ENCODE assay signal across 8 mouse cellular contexts in the genomic region with DNA sequence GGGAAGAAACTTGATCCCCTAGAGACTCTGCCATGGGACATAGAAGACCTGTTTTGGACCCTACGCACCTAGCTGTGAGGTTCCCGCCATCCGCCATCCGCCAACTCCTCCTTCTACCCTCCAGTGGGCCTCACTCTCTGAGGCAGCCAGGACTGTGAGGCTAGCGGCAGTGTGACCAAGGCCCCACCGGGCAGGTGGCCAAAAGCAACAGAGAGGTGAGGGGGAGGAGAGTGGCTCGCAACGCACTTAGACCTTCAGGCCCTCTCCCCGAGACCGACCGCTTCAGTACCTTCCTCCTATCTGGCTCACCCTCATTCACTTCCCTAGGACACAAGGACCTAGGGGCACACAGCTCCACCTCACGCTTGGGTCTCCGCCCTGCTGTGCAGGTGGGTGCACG. TPM values are rescaled to one million over a fixed set of nuclear protein-coding genes. Genes with fewer than 3 reads are reported as not detected.
DNase-seq lines count a peak whose midpoint lies in the region; ATAC-seq lines count a peak whose summit lies in the region.

No protein-coding gene starts in this region.

- H3K9me3 ChIP-seq in embryonic facial prominence, embryonic 11.5 days (replicated peaks; ENCODE audit: control insufficient read depth, low read length), result no peaks in the 10 kb centered on the region
- no peaks in the 10 kb centered on the region for H3K9me3 ChIP-seq in midbrain, embryonic 15.5 days

- 83% methylated on average over 14 of the region's 14 CpGs for WGBS in embryonic facial prominence, embryonic 11.5 days
- 84% methylated on average over 14 of the region's 14 CpGs for WGBS in midbrain, embryonic 15.5 days

- DNase-seq in Muller cell, postnatal 12 days (ENCODE audit: inconsistent ontology term), result peak; percentile 55
- DNase-seq in embryonic facial prominence, embryonic 11.5 days (ENCODE audit: low spot score), result no peak
- peak; percentile 71 to 75 for DNase-seq in heart, postnatal 14 days
- DNase-seq in kidney, postnatal 4 days, result peak; percentile 81 to 87
- no peak for DNase-seq in embryo, embryonic 10.5 days (ENCODE audit: low spot score)
- no peak for DNase-seq in right cerebral cortex, postnatal 10 days (ENCODE audit: low spot score in 2 of 2)
- no peak for DNase-seq in embryo, embryonic 9.5 days (ENCODE audit: extremely low spot score)

- no peak overlapping the region for H3K27ac ChIP-seq in embryonic facial prominence, embryonic 11.5 days (replicated peaks; ENCODE audit: low read depth, low read length)
- 0 out of 2 replicates have a peak overlapping the region, but pooled peaks have one; percentile 67 for H3K27ac ChIP-seq in midbrain, embryonic 15.5 days

- peak overlapping the region; percentile 13; the same call in 1 of the 2 replicates for H3K4me2 ChIP-seq in embryonic facial prominence, embryonic 11.5 days (ENCODE audit: low read depth, low read length)
- H3K4me2 ChIP-seq in midbrain, embryonic 15.5 days, result peak overlapping the region; percentile 94

- ATAC-seq in embryonic facial prominence, embryonic 11.5 days (replicated peaks; ENCODE audit: insufficient number of reproducible peaks, low FRiP score, low TSS enrichment, low read depth), result no peak
- no peak for ATAC-seq in midbrain, embryonic 15.5 days (replicated peaks)

- H3K4me3 ChIP-seq in embryonic facial prominence, embryonic 11.5 days (ENCODE audit: low read depth, low read length), result no peak overlapping the region
- 0 out of 2 replicates have a peak overlapping the region, but pooled peaks have one; percentile 0 for H3K4me3 ChIP-seq in midbrain, embryonic 15.5 days

- H3K4me1 ChIP-seq in embryonic facial prominence, embryonic 11.5 days (ENCODE audit: control insufficient read depth, insufficient read depth, low read length), result peaks cover 8% of the 10 kb centered on the region
- peaks cover 56% of the 10 kb centered on the region for H3K4me1 ChIP-seq in midbrain, embryonic 15.5 days

- H3K9ac ChIP-seq in embryonic facial prominence, embryonic 11.5 days (replicated peaks; ENCODE audit: low read length), result no peak overlapping the region
- H3K9ac ChIP-seq in midbrain, embryonic 15.5 days, result no peak overlapping the region

- intact Hi-C loops in heart, postnatal 14 days (cut with DNase I), result loop anchor here (5.0 kb wide), 1 partner anchor 163 kb away; no protein-coding TSS in a partner anchor

- no peaks in the 10 kb centered on the region for H3K27me3 ChIP-seq in embryonic facial prominence, embryonic 11.5 days (ENCODE audit: control insufficient read depth, insufficient read depth, low read length)
- no peaks in the 10 kb centered on the region for H3K27me3 ChIP-seq in midbrain, embryonic 15.5 days (replicated peaks)

- peaks cover 7% of the 10 kb centered on the region for H3K36me3 ChIP-seq in embryonic facial prominence, embryonic 11.5 days (replicated peaks; ENCODE audit: control insufficient read depth, insufficient read depth, low read depth, low read length)
- H3K36me3 ChIP-seq in midbrain, embryonic 15.5 days (replicated peaks), result no peaks in the 10 kb centered on the region

RNA-seq across cellular contexts. Expression of a gene that starts 3.1 kb away (rescaled TPM):
- 11.9 TPM in 2 replicates for polyA plus RNA-seq in embryonic facial prominence, embryonic 11.5 days (2014; fragmentation: Nextera tagmentation; extraction: Ambion mirVana)
- total RNA-seq in heart, postnatal 14 days (2021), result 10 to 100 TPM; 54.0 to 54.9 TPM
- 9.4 and 11.1 TPM in 2 replicates for polyA plus RNA-seq in midbrain, embryonic 15.5 days (2015; fragmentation: Nextera tagmentation; extraction: Ambion mirVana)

RNA-seq across cellular contexts. Expression of a gene that starts 4.1 kb away (rescaled TPM):
- polyA plus RNA-seq in embryonic facial prominence, embryonic 11.5 days (2014; fragmentation: Nextera tagmentation; extraction: Ambion mirVana), result 19.8 and 22.2 TPM in 2 replicates
- 10 to 100 TPM in 1 of 2 experiments, 1 to 10 TPM in 1; 8.7 to 12.1 TPM for total RNA-seq in heart, postnatal 14 days (2021)
- 24.8 and 27.9 TPM in 2 replicates for polyA plus RNA-seq in midbrain, embryonic 15.5 days (2015; fragmentation: Nextera tagmentation; extraction: Ambion mirVana)

RNA-seq across cellular contexts. Expression of a gene that starts 13.5 kb away (rescaled TPM):
- 4.9 and 7.5 TPM in 2 replicates for polyA plus RNA-seq in embryonic facial prominence, embryonic 11.5 days (2014; fragmentation: Nextera tagmentation; extraction: Ambion mirVana)
- 10 to 100 TPM; 15.0 to 18.2 TPM for total RNA-seq in heart, postnatal 14 days (2021)
- 0.84 and 1.0 TPM in 2 replicates for polyA plus RNA-seq in midbrain, embryonic 15.5 days (2015; fragmentation: Nextera tagmentation; extraction: Ambion mirVana)

RNA-seq across cellular contexts. Expression of a gene that starts 45.1 kb away (rescaled TPM):
- polyA plus RNA-seq in embryonic facial prominence, embryonic 11.5 days (2014; fragmentation: Nextera tagmentation; extraction: Ambion mirVana), result 10.3 and 14.6 TPM in 2 replicates
- total RNA-seq in heart, postnatal 14 days (2021), result 100 to 1,000 TPM; 103 to 111 TPM
- 28.4 and 31.0 TPM in 2 replicates for polyA plus RNA-seq in midbrain, embryonic 15.5 days (2015; fragmentation: Nextera tagmentation; extraction: Ambion mirVana)

RNA-seq across cellular contexts. Expression of a gene that starts 47.8 kb away (rescaled TPM):
- 0.07 and 0.31 TPM in 2 replicates for polyA plus RNA-seq in embryonic facial prominence, embryonic 11.5 days (2014; fragmentation: Nextera tagmentation; extraction: Ambion mirVana)
- total RNA-seq in heart, postnatal 14 days (2021), result under 1 TPM; 0.07 to 0.14 TPM
- 0.03 and 0.10 TPM in 2 replicates for polyA plus RNA-seq in midbrain, embryonic 15.5 days (2015; fragmentation: Nextera tagmentation; extraction: Ambion mirVana)

Comparison
In these comparisons a context has a peak if more than half of its experiments do, and no peak if none do; other contexts are left out.
1. DNase-seq: peak in Muller cell, postnatal 12 days (single experiment), heart, postnatal 14 days (2 of 2) and kidney, postnatal 4 days (2 of 2); none in embryonic facial prominence, embryonic 11.5 days (single experiment), embryo, embryonic 10.5 days (single experiment), right cerebral cortex, postnatal 10 days (0 of 2) and embryo, embryonic 9.5 days (single experiment).